Mouse (Mus musculus): ENCODE results near the gene Fam131a.

- TF ChIP-seq CTCF (conservative IDR thresholded peaks at IDR 0.05 in 1 of 2, IDR thresholded peaks at IDR 0.05 in 1 of 2; ENCODE audit: low read depth in 2 of 2, low read length in 2 of 2) (no peak), POLR2A (IDR thresholded peaks at IDR 0.05; ENCODE audit: low read depth, low read length) (no peak)
Measured at GRCm38 (mm10) chr16:20730293-20730711, 37.3 kb downstream of the Fam131a start.
